Mouse (Mus musculus): ENCODE measurements around the gene Ewsr1.

Ewsr1 gene

DNA sequence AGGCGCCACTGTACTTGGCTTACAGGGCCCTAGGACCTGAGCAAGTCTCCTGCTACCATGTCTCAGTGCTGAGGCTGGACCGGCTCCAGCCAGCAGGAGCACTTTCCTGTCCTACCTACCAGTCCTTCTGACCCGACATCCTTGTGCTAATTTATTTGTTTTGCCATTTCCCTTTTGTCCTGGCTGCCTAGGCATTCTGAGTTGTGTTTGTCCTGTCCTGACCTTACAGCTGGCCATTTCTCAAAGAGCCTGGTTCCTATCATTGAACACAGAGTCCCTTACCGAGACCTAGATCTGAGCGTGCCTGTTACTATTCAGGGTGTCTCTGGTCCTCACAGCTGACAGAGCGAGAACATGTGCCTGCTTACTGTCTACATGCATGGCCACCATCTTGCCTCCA lies 44.2 kb downstream of the Ewsr1 start:
- TF ChIP-seq GATA4 (IDR thresholded peaks at IDR 0.05; ENCODE audit: insufficient replicate concordance, low read length) = no peak

- no peak for TF ChIP-seq GATA4 (IDR thresholded peaks at IDR 0.05; ENCODE audit: insufficient replicate concordance, low read length)
These were observed 44.9 kb downstream of the Ewsr1 start for GRCm38 (mm10) chr11:5054151-5054550.

DNA sequence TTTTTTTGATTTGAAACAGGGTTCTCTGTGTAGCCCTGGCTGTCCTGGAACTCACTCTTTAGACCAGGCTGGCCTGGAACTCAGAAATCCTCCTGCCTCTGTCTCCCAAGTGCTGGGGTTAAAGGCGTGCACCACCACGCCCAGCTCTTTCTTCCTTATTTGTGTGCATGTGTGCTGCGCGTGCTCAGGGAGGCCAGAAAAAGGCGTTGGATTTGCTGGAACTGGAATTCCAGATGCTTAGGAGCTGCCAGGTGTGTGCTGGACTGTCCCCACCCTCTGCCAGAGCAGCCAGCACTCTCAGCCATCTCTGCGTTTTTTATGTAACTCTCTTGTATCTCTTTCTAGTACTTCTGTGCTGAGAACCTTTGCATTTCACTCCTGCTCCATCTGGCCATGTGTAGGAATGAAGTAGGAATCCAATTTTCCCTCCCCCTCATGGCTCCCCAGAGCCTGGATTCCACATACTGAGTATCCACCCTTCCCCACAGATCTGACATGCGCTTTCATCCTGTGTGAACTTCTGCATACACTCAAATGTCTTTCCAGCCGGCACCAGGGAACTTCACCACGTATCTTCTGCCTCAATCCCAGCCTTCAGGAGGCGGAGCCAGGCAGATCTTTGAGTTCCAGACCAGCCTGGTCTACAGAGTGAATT lies 46.7 kb downstream of the Ewsr1 start:
- no peak for TF ChIP-seq GATA4 (IDR thresholded peaks at IDR 0.05; ENCODE audit: insufficient replicate concordance, low read length)

GRCm38 (mm10) chr11:5051629-5052028 lies 47.4 kb downstream of the Ewsr1 start:
- TF ChIP-seq GATA4 (IDR thresholded peaks at IDR 0.05; ENCODE audit: insufficient replicate concordance, low read length) = no peak

- TF ChIP-seq GATA4 (IDR thresholded peaks at IDR 0.05; ENCODE audit: insufficient replicate concordance, low read length) = no peak
These were observed 52.6 kb downstream of the Ewsr1 start for GRCm38 (mm10) chr11:5046321-5046926.

GRCm38 (mm10) chr11:5042645-5043381 lies 56.3 kb downstream of the Ewsr1 start:
- TF ChIP-seq GATA4 (IDR thresholded peaks at IDR 0.05; ENCODE audit: insufficient replicate concordance, low read length) = no peak

DNA sequence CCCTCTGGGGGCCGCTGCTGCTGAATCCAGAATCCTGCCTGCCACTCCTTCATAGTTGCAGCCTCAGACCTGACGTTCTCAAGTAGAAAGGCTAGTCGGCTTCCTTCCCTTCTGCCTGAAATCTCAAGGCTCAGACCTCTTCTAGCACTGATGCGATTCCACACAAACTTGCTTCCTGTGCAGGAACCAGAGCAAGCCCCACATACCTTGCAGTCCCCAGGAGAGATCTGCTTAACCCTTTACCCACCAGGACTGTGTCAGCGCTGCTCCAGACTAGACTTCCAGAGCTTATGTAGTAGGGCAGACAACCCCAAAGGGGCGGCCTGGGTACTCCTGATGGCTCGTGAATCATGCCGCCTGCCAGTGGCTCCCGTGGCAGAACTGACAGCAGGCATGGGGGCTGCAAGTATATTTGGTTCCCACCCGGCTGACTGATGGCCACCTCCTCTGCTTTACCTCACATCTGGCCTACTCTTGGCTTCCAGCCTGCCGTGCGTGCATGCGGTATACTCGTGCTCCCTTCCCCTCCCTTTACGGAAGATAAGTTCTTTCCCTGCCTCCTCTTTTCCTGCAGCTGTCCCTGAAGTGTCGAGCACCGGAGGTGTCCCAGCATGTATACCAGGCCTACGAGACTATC lies 57.8 kb downstream of the Ewsr1 start:
- no peak for TF ChIP-seq GATA4 (IDR thresholded peaks at IDR 0.05; ENCODE audit: insufficient replicate concordance, low read length)

DNA sequence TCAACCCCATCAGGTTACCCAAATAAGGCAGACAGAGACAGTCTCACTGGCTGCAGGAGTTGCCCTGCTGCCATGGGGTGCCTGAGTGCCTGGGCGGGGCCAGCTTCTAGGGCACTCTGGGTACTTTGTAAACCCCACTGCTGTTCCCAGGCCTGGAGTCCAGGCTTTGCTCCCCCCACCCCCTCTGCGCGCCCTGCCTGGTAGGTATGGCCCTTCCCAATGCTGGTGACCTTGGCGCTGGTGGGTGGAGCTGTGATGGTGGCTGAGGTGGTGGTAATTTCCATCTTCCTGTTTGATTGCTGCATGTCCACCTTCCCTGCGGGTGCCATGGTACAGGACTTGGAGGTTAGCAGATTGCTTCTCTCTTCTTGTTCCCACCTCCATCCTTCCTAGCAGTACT lies 58.5 kb downstream of the Ewsr1 start:
- no peak for TF ChIP-seq GATA4 (IDR thresholded peaks at IDR 0.05; ENCODE audit: insufficient replicate concordance, low read length)

GRCm38 (mm10) chr11:5037146-5037854 lies 61.8 kb downstream of the Ewsr1 start:
- TF ChIP-seq GATA4 (IDR thresholded peaks at IDR 0.05; ENCODE audit: insufficient replicate concordance, low read length) = no peak

GRCm38 (mm10) chr11:5035421-5035820 lies 63.6 kb downstream of the Ewsr1 start:
- TF ChIP-seq GATA4 (IDR thresholded peaks at IDR 0.05; ENCODE audit: insufficient replicate concordance, low read length) = no peak

GRCm38 (mm10) chr11:5033136-5033535 lies 65.9 kb downstream of the Ewsr1 start:
- no peak for TF ChIP-seq GATA4 (IDR thresholded peaks at IDR 0.05; ENCODE audit: insufficient replicate concordance, low read length)

GRCm38 (mm10) chr11:5032706-5033105 lies 66.4 kb downstream of the Ewsr1 start:
- no peak for TF ChIP-seq GATA4 (IDR thresholded peaks at IDR 0.05; ENCODE audit: insufficient replicate concordance, low read length)

GRCm38 (mm10) chr11:5028228-5028627 lies 70.8 kb downstream of the Ewsr1 start:
- TF ChIP-seq GATA4 (IDR thresholded peaks at IDR 0.05; ENCODE audit: insufficient replicate concordance, low read length) = no peak

GRCm38 (mm10) chr11:5025108-5025507 lies 74.0 kb downstream of the Ewsr1 start:
- TF ChIP-seq GATA4 (IDR thresholded peaks at IDR 0.05; ENCODE audit: insufficient replicate concordance, low read length) = no peak
